Mouse (Mus musculus) embryonic facial prominence, embryonic 15.5 days (tissue): ENCODE measurements around the gene Ccdc73. TPM values are rescaled to one million over a fixed set of nuclear protein-coding genes. Genes with fewer than 3 reads are reported as not detected.
"Not testable (repeated sequence)": the region's sequence is repeated elsewhere in the genome, so short reads cannot be mapped to it uniquely, and the experiment has no call there.

Source experiments
- ATAC-seq: fragments of 200-750 bp; cut with Nextera tagmentation; 2 replicates; pipeline ENCODE4 v1.8.0; 2017; ENCODE audit warnings: low read depth, moderate TSS enrichment; ENCODE audit not compliant: insufficient number of reproducible peaks, low FRiP score, low TSS enrichment
- H3K27ac ChIP-seq: fragments of 300-500 bp; sonication (generic); replicated peaks from 2 replicates; pipeline ENCODE4 v1.5.1; 2015; ENCODE audit warnings: mild to moderate bottlenecking, inconsistent platforms
- H3K27me3 ChIP-seq: fragments of 300-500 bp; sonication (generic); 2 replicates; pipeline ENCODE4 v1.6.1; 2015; ENCODE audit warnings: inconsistent platforms
- H3K36me3 ChIP-seq: fragments of 300-500 bp; sonication (generic); 2 replicates; pipeline ENCODE4 v1.6.1; 2015; ENCODE audit warnings: mild to moderate bottlenecking, inconsistent platforms
- H3K4me1 ChIP-seq: fragments of 300-500 bp; sonication (generic); 2 replicates; pipeline ENCODE4 v1.6.1; 2015; ENCODE audit warnings: inconsistent platforms
- H3K4me2 ChIP-seq: fragments of 300-500 bp; sonication (generic); replicated peaks from 2 replicates; pipeline ENCODE4 v1.6.1; 2015; ENCODE audit warnings: mild to moderate bottlenecking, inconsistent platforms
- H3K4me3 ChIP-seq: fragments of 300-500 bp; sonication (generic); replicated peaks from 2 replicates; pipeline ENCODE4 v1.5.1; 2015; ENCODE audit warnings: mild to moderate bottlenecking, inconsistent platforms
- H3K9ac ChIP-seq: fragments of 300-500 bp; sonication (generic); 2 replicates; pipeline ENCODE4 v1.6.1; 2015; ENCODE audit warnings: inconsistent platforms
- H3K9me3 ChIP-seq: fragments of 300-500 bp; sonication (generic); replicated peaks from 2 replicates; pipeline ENCODE4 v1.6.1; 2016; ENCODE audit warnings: inconsistent platforms
- WGBS: fragments of 180-500 bp; shearing (Covaris S2); methylation state at CpG from one replicate; pipeline ENCODE4 v1.1.7; 2015; 5-methylcytosine and 5-hydroxymethylcytosine counted together
- polyA plus RNA-seq: library from polyadenylated mRNA; unstranded; fragments of >200 nt; fragmentation: Nextera tagmentation; extraction: Ambion mirVana; gene quantifications from 2 replicates; pipeline ENCODE4 v1.2.1, GENCODE M21; 2015

The Ccdc73 gene
- polyA plus RNA-seq, 1 experiment from 2014 or later: 5.4 TPM

GRCm38 (mm10) chr2:104869101-104869500 is 1.5 kb downstream of the Ccdc73 start:
- Histone ChIP-seq H3K4me2 (no peak overlapping the region), H3K9me3 (no peaks in the 10 kb centered on the region), H3K27ac (no peak overlapping the region), H3K27me3 (no peaks in the 10 kb centered on the region), H3K36me3 (no peaks in the 10 kb centered on the region), H3K9ac (no peak overlapping the region), H3K4me1 (no peaks in the 10 kb centered on the region), H3K4me3 (no peak overlapping the region)
- 82% methylated on average over 3 of the region's 3 CpGs for WGBS
- no peak for ATAC-seq

- Histone ChIP-seq H3K9me3 (no peaks in the 10 kb centered on the region), H3K9ac (no peak overlapping the region), H3K27me3 (no peaks in the 10 kb centered on the region), H3K4me1 (no peaks in the 10 kb centered on the region), H3K4me2 (no peak overlapping the region), H3K4me3 (no peak overlapping the region), H3K27ac (no peak overlapping the region), H3K36me3 (no peaks in the 10 kb centered on the region)
- WGBS: 72% methylated on average over 8 of the region's 8 CpGs
- no peak for ATAC-seq
Measured at GRCm38 (mm10) chr2:104878794-104879193, 11.2 kb downstream of the Ccdc73 start.

GRCm38 (mm10) chr2:104886109-104886508 is 18.5 kb downstream of the Ccdc73 start:
- H3K4me1 ChIP-seq: no peaks in the 10 kb centered on the region
- no peak overlapping the region for H3K4me3 ChIP-seq
- no peaks in the 10 kb centered on the region for H3K9me3 ChIP-seq
- H3K9ac ChIP-seq: no peak overlapping the region
- no peak overlapping the region for H3K27ac ChIP-seq
- no peaks in the 10 kb centered on the region for H3K27me3 ChIP-seq
- 91% methylated on average over 18 of the region's 18 CpGs for WGBS
- no peak overlapping the region for H3K4me2 ChIP-seq
- no peaks in the 10 kb centered on the region for H3K36me3 ChIP-seq
- ATAC-seq: no peak

GRCm38 (mm10) chr2:104887331-104887730 is 19.7 kb downstream of the Ccdc73 start:
- not testable (repeated sequence) for H3K9ac ChIP-seq, H3K27me3 ChIP-seq, H3K4me1 ChIP-seq, ATAC-seq, H3K36me3 ChIP-seq, H3K4me3 ChIP-seq, H3K4me2 ChIP-seq, H3K9me3 ChIP-seq, H3K27ac ChIP-seq
- WGBS: 58% methylated on average over 2 of the region's 2 CpGs

GRCm38 (mm10) chr2:104887882-104888566 is 20.4 kb downstream of the Ccdc73 start:
- Histone ChIP-seq H3K9me3 (no peaks in the 10 kb centered on the region), H3K9ac (no peak overlapping the region), H3K4me2 (no peak overlapping the region), H3K27me3 (no peaks in the 10 kb centered on the region), H3K4me1 (no peaks in the 10 kb centered on the region), H3K36me3 (no peaks in the 10 kb centered on the region), H3K4me3 (no peak overlapping the region), H3K27ac (no peak overlapping the region)
- 16% methylated on average over 10 of the region's 10 CpGs for WGBS
- no peak for ATAC-seq

GRCm38 (mm10) chr2:104899975-104900374 is 32.4 kb downstream of the Ccdc73 start:
- H3K27me3 ChIP-seq: no peaks in the 10 kb centered on the region
- no peak overlapping the region for H3K9ac ChIP-seq
- no peak overlapping the region for H3K27ac ChIP-seq
- no peak for ATAC-seq
- no peak overlapping the region for H3K4me3 ChIP-seq
- H3K4me1 ChIP-seq: no peaks in the 10 kb centered on the region
- no peak overlapping the region for H3K4me2 ChIP-seq
- 75% methylated on average over 2 of the region's 2 CpGs for WGBS
- H3K9me3 ChIP-seq: no peaks in the 10 kb centered on the region
- no peaks in the 10 kb centered on the region for H3K36me3 ChIP-seq

- WGBS: 85% methylated on average over 3 of the region's 3 CpGs
- no peaks in the 10 kb centered on the region for H3K27me3 ChIP-seq
Measured at GRCm38 (mm10) chr2:104915709-104916108, 48.1 kb downstream of the Ccdc73 start.

GRCm38 (mm10) chr2:104964492-104964891 is 96.9 kb downstream of the Ccdc73 start:
- no peaks in the 10 kb centered on the region for H3K36me3 ChIP-seq
- H3K9me3 ChIP-seq: no peaks in the 10 kb centered on the region
- H3K27me3 ChIP-seq: no peaks in the 10 kb centered on the region
- no peaks in the 10 kb centered on the region for H3K4me1 ChIP-seq
- H3K4me2 ChIP-seq: no peak overlapping the region
- 46% methylated on average over 1 of the region's 1 CpGs for WGBS
- no peak for ATAC-seq
- no peak overlapping the region for H3K4me3 ChIP-seq
- no peak overlapping the region for H3K9ac ChIP-seq
- no peak overlapping the region for H3K27ac ChIP-seq

More at GRCm38 (mm10) chr2:104915709-104916108, 48.1 kb downstream of the Ccdc73 start:
- Histone ChIP-seq H3K9me3 (no peaks in the 10 kb centered on the region), H3K27ac (no peak overlapping the region), H3K4me2 (no peak overlapping the region), H3K4me3 (no peak overlapping the region), H3K36me3 (no peaks in the 10 kb centered on the region), H3K4me1 (no peaks in the 10 kb centered on the region), H3K9ac (no peak overlapping the region)
- no peak for ATAC-seq

GRCm38 (mm10) chr2:104981712-104982111 is 114.1 kb downstream of the Ccdc73 start:
- H3K9ac ChIP-seq: no peak overlapping the region
- H3K4me1 ChIP-seq: no peaks in the 10 kb centered on the region
- H3K4me2 ChIP-seq: no peak overlapping the region
- H3K4me3 ChIP-seq: no peak overlapping the region
- H3K36me3 ChIP-seq: no peaks in the 10 kb centered on the region
- no peaks in the 10 kb centered on the region for H3K27me3 ChIP-seq
- no peak for ATAC-seq
- no peaks in the 10 kb centered on the region for H3K9me3 ChIP-seq
- WGBS: 30% methylated on average over 2 of the region's 2 CpGs
- no peak overlapping the region for H3K27ac ChIP-seq

- no peak for ATAC-seq
- Histone ChIP-seq H3K9me3 (no peaks in the 10 kb centered on the region), H3K4me1 (no peaks in the 10 kb centered on the region), H3K4me2 (no peak overlapping the region), H3K27me3 (no peaks in the 10 kb centered on the region), H3K4me3 (no peak overlapping the region), H3K27ac (no peak overlapping the region), H3K36me3 (no peaks in the 10 kb centered on the region), H3K9ac (no peak overlapping the region)
- WGBS: 48% methylated on average over 3 of the region's 3 CpGs
Measured at GRCm38 (mm10) chr2:104985796-104986195, 118.2 kb downstream of the Ccdc73 start.

- 82% methylated on average over 1 of the region's 1 CpGs for WGBS
- no peak overlapping the region for H3K4me3 ChIP-seq
- ATAC-seq: no peak
- H3K36me3 ChIP-seq: no peaks in the 10 kb centered on the region
- no peak overlapping the region for H3K4me2 ChIP-seq
- no peaks in the 10 kb centered on the region for H3K4me1 ChIP-seq
- no peak overlapping the region for H3K27ac ChIP-seq
- H3K27me3 ChIP-seq: no peaks in the 10 kb centered on the region
- no peak overlapping the region for H3K9ac ChIP-seq
- H3K9me3 ChIP-seq: no peaks in the 10 kb centered on the region
Measured at GRCm38 (mm10) chr2:104988974-104989373, 121.4 kb downstream of the Ccdc73 start.

- Histone ChIP-seq H3K4me1 (no peaks in the 10 kb centered on the region), H3K9me3 (no peaks in the 10 kb centered on the region), H3K36me3 (peaks cover 17% of the 10 kb centered on the region; the same call in 1 of the 2 replicates), H3K27me3 (no peaks in the 10 kb centered on the region), H3K27ac (no peak overlapping the region), H3K4me3 (no peak overlapping the region), H3K4me2 (no peak overlapping the region), H3K9ac (no peak overlapping the region)
- 53% methylated on average over 2 of the region's 2 CpGs for WGBS
- ATAC-seq: no peak
Measured at GRCm38 (mm10) chr2:104994436-104994835, 126.8 kb downstream of the Ccdc73 start.
